Mouse (Mus musculus): ENCODE data around the gene Slc25a28.

Gene Slc25a28

DNA sequence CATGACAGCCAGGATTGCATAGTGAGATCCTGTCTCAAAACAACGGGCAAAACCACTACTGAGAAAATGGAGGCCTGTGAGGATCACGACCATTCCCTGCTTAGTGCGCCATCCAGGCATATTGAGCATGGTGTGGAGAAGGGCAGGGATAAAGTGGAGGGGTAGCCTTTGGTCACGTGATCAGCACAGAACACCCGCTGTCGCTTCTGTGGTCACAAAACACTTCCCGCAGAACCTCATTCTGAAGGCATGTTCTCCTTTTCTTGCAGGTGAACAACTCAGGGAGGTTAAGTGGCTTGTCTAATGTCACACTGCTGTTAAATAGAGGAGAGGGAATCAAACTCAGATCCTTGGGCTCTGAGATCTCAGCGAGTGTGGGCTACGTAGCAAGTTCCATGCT lies 29.2 kb downstream of the Slc25a28 start:
- intact Hi-C loops (cut with DNase I): no loop called here

DNA sequence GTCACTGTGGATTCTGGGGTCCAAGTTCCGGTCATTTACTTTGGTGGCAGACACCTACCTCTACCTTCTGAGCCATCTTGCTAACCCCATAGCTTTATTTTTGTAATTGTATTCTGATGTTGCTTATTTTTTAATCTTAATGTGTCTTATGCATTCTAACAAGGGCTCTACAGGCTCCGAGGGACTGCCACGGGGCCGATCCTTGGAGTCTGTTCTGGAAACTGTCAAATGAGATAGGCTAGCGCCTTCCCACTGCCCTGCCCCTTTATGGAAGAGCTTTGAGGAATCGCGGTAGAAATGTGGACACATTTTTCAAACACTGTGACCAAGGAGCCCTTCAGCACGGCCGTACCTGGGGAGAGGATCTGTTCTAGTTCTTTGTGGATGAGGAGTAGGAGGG lies 31.8 kb downstream of the Slc25a28 start:
- intact Hi-C loops (cut with DNase I): no loop called here

DNA sequence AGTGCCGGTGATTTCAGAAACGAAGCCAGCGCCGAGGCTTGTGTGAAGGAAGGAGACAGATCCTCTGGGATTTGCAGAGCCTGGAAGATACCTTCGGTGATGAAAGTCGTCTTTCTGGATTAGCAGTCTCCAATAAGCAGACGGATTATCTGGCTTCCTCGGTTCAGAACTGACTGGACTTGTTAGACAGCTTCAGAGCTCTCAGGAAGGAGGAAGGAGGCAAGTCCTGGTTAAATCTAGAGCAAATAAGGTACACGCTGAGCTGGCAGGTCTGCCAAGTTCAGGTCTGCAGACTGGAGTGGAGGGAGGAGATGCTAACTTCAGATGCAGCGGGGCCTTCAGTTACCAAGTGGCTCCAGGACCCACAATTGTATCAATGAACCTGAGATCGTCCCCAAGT lies 32.8 kb downstream of the Slc25a28 start:
- intact Hi-C loops (cut with DNase I): no loop called here

DNA sequence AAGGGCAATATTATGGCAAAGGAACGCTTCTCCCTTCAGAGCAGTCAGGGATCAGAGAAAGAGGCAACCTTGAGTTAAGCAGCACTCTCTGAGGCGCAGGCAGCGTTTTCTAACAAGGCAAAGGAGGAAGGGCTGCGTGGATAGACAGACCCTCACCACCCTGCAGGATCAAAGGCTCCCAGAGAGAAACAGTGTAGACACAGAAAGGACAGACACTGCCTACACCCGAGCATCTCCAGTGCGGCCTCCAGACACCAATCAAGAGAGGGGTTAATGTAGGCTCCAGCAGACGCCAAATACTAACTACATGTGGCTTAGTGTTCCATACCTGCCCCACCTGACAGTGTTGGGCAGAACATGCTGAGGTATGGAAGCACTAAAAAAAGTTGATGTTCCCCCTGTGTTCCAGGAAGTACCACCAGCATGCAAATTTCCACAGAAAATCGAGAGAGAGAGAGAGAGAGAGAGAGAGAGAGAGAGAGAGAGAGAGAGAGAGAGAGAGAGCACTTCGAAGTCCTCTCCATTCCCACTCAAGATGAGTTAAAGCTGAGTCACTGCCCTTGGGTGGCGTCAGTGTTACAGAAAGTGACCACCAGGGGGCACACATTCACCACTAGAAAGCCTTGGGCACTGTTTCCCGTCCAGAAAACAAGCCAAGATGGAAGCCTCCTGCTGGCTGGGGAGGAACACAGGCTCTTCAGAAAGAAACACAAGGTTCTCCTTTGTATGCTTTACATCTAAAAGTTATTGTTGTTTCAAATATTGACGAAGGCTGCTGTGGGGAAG lies 44.0 kb downstream of the Slc25a28 start:
- intact Hi-C loops (cut with DNase I): loop anchor here (5.0 to 10.0 kb wide), 2 partner anchors 37 to 124 kb away; partner anchors contain the start of genes Cox15 and Cutc

DNA sequence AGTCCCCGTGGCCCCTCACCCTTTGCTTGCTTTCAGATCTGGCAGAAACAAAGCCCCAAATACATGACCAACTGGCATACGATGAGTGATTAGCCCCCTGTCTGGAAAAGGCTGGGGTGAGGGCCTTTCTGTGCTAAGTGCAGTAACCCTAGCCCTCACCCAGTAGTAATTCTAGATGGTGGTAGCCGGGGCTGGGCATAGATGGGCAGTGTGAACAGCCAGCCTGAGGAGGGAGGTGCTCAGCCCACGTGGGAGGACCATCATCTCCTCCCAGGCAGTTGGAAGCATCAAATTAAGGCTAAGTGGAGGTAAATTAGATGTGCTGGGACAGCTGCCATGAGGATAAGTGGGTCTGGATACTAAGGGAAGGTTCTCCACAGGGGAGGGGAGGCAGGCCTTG lies 45.6 kb downstream of the Slc25a28 start:
- intact Hi-C loops (cut with DNase I): no loop called here

DNA sequence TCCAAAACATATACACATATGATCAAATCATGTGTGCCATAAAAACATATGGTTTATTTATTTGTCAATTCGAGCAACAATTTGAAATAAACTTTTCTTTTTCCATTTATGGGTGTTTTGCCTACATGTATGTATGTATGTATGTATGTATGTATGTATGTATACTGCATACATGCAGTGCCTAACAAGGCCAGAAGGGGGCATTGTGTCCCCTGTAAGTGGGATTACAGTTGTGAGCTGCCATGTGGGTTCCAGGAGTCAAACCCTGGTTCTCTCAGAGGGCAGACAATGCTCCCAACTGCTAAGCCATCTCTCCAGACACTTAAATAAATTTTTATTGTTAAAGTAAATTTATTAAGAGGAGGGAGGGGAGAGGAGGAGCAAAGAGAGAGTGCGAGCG lies 47.3 kb downstream of the Slc25a28 start:
- intact Hi-C loops (cut with DNase I): no loop called here

DNA sequence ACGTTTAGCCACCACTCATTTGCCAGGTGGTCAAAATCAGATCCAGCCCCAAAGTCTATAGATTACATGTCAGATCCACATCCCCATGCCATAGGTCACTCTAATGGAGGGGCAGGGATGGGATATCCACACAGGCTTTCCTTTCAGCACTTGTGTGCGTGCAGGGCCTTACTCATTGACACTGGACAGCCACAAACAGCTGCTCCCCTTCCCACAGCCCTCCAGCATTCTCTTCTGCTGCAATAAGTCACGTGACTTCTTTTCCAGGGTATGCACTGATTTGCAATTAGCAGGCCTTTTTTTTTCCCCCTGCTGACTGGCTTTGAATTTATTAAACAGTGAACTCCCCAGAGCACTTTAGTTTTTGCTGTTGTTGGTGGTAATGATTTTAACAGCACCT lies 48.5 kb downstream of the Slc25a28 start:
- intact Hi-C loops (cut with DNase I): no loop called here

DNA sequence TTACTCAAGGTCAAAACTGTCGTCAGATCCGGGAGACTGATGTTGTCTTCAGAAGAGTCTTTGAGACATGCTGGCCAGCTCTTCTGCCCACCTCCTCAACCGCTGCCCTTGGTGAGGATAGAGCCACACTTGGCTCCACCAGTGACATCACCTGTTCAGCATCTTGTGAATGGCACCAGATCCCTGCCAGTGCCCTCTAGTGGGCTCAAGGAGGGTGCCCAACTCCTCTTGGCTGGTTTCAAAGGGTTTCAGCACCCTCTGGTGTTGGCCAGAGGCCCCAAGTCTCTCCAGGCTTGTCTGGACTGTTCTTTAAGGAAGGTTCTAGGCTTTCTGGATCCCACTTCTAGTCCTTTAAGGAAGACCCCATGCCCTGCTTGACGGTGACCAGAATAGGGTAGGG lies 50.8 kb downstream of the Slc25a28 start:
- intact Hi-C loops (cut with DNase I): loop anchor here (2.0 kb wide), 3 partner anchors 53 to 127 kb away; no protein-coding TSS in a partner anchor

DNA sequence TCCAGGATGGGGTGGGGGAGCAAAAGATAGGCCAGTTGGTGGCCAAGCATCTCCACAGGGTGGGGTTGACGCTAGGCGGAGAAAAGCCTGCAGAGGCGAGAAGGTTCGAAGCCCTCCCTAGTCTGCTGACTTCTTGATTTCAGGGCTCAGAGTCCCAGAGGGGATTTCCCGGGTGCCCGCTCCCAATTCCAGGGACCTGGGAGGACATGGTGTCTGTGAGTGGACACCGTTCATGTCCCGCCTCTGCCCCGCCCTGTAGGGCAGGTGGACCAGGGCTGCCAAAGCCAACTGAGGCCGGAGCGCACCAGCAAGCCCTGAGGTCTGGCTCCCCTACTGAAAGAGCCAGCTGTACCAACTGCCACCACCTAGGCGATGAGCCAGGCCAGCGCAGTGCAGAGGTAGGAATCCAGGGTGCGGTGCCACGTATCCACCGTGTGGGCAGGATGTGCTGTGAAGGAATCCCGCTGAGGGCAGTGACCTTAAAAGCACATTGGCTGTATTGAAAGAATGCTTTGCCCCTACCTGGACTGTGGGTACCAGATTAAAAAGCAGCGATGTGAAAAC lies 54.7 kb downstream of the Slc25a28 start:
- intact Hi-C loops (cut with DNase I): no loop called here

DNA sequence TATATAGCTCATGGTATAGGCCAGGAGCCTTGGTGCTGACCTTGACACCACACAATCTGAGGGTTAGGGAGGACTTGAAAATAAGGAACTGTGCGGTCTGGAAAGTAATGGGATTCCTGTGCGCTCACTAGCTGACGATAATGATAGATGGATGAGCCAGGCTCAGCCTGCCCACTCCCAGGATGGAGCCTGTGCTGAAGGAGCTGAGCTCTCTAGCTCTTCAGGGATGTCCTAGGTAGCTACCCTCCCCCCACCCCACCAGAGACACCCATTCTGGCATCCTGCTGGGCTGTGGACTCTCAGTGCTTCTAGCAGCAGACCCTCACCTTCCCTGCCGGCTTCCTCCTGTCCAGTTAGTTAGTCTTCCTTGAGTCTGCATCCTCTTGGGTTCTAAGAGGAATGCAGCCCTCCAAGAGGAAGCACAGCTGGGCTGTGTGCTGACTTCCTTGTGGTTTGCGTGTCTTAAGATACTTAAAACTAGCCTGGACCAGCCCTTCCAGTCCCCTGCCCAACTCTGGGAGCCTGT lies 56.1 kb downstream of the Slc25a28 start:
- intact Hi-C loops (cut with DNase I): no loop called here

DNA sequence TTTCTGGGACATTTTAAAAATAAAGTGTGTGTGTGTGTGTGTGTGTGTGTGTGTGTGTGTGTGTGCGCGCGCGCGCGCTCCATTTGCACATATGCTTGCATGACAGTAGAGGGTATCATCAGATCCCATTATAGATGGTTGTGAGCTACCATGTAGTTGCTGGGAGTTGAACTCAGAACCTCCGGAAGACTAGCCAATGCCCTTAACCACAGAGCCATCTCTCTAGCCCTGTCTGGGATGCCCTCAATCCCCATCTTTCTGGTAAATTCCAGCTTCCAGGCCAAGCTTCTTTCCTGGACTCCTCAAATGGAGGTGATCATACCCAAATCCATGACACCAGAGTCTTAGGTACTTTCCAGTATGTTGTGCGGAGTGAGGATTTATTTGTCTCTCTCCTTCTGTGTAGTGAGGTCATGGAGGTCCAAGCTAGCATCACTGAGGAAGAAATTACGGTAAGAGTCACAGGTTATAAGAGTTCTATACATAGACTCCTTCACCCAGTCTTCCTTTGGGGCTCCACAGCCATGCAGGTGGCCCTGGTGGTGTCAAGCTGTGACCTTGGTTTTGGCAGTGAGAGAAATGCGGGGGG lies 56.8 kb downstream of the Slc25a28 start:
- intact Hi-C loops (cut with DNase I): no loop called here

DNA sequence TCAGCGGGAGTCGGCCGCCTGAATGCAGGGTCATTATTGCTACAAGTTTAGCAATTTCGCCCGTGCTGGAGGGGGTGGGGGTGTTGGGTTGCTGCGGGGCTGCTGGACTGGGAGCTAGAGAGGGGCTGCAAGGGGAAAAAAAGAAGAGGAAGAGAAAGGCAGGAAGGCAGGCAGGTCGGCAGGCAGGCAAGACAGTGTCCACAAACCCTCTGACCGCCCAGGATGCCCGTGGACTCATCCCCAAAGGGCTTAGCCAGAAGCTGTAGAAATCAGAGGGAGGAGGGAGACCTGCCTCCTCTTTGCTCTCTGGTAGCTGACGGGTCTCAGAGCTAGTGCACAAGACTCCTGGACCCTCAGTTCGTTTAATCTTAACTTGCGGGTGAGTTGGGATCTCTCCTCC lies 57.8 kb downstream of the Slc25a28 start:
- intact Hi-C loops (cut with DNase I): no loop called here

DNA sequence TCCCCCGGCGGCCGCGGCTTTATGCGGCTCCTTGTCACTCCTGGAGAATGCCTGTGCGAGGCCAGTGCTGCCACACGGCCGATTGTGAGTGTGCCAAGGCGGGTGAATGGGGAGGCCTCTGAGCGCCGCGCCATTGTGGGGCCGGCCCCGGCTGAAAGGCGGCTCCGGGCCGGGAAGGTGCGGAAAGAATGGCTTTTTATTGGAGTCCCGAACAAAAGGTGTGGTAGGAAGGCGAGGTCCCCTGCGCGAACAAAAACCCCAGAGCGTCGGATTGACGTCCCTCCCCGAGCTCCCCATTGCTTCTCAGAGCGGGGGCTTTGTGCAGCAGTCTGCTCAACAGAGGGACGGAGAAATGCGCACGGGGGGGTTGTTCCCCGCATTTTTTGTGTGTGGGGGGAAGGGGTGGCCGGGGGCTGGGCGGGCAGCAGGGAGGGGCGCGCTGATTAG lies 58.2 kb downstream of the Slc25a28 start:
- intact Hi-C loops (cut with DNase I): no loop called here

DNA sequence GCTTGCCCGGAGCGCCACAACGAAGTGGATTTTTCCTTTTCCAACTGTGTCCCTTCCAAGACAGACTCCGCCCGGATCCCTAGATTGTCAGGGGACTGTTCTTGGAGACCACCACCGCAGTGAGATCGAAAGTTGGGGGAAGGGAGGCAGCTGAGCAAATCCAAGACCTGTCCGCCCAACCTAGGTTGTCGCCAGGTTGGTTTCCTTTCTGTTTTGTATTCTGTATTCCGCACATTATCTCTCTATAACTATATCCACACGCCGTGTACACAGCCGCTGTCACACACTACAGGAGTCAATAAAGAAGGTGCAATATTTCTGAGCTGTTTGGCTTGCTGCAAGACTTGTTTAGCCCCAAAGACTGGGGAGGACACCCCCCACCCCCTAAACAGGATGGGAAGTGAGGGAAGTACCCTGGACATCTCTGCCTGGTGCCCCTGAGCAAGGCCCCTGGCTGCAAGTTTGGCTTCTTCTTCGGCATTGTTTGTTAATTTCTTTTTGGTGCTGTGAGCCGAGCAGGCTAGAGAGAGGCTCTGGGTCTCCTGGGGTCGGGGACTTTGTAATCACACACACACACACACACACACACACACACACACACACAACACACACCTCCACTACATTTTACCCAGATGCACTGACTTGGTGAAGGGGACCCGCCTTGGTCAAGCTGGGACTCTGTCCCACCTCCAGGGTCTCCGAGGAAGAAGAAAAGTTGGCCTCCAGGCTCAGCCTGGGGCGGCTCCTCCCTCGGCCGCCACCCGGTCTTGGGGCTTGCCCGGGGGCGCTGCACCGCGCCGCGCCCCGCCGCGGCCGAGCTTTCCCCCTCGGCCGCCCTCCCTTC lies 58.9 kb downstream of the Slc25a28 start:
- intact Hi-C loops (cut with DNase I): no loop called here

DNA sequence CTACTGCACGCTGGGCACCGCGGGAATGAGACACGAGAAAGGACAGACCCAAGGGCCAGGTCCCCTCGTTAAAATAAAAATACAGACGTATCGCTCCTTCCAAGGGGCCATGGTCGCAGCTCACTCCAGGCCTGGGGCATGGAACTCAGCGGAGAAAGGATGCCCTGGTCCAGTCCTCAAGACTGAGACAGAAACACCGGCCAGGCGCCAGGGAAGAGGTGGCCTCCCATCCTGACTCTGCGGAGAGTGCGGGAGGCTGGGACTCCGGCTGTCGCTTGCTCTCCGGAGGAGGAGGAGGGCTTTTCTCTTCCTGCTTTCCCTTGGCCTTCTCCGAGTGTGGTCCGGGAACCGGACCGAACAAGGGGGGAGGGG lies 59.6 kb downstream of the Slc25a28 start:
- intact Hi-C loops (cut with DNase I): no loop called here

DNA sequence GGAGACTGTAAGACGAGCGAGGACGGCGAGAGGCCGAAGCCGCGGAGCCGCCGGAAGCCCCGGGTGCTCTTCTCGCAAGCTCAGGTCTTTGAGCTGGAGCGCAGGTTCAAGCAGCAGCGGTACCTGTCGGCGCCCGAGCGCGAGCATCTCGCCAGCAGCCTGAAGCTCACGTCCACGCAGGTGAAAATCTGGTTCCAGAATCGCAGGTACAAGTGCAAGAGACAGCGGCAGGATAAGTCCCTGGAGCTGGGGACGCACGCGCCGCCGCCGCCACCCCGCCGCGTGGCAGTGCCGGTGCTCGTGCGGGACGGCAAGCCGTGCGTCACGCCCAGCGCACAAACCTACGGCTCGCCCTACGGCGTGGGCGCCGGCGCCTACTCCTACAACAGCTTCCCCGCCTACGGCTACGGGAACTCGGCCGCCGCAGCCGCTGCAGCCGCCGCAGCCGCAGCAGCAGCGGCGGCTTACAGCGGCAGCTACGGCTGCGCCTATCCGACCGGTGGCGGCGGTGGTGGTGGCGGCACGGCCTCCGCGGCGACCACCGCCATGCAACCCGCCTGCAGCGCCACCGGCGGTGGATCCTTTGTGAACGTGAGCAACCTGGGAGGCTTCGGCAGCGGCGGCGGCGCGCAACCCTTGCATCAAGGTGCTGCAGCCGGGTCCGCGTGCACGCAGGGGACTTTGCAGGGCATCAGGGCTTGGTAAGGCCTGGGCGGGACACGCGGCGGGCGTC lies 60.2 kb downstream of the Slc25a28 start:
- intact Hi-C loops (cut with DNase I): no loop called here

Small RNA genes lying within 50 kb of the gene (microRNA-seq; reads per million reads assigned to microRNA genes)
- 0 reads per million in 2 experiments for gene Gm22646

All from adrenal gland (tissue).